Mouse (Mus musculus): ENCODE data around the gene Msn. TPM values are rescaled to one million over a fixed set of nuclear protein-coding genes. Genes with fewer than 3 reads are reported as not detected.

The Msn gene
- polyA plus RNA-seq, 1 experiment from 2014 or later = 172 TPM

Other genes starting within 250 kb of the Msn start
- gene Las1l, start 139.1 kb upstream of the Msn start, polyA plus RNA-seq (2015; fragmentation: Nextera tagmentation; extraction: Ambion mirVana) = 49.7 and 54.8 TPM in 2 replicates
- 0.25 and 0.47 TPM in 2 replicates for gene Vsig4, start 197.4 kb downstream of the Msn start, polyA plus RNA-seq (2015; fragmentation: Nextera tagmentation; extraction: Ambion mirVana)

Data from heart, embryonic 15.5 days (tissue).